10 mouse cellular contexts compared by ENCODE assay signal in genomic region chr1:121226466-121227232, GRCm38 (mm10).
A peak's percentile ranks its signal among the peaks of the same experiment; 100 is the strongest.
DNase-seq lines count a peak whose midpoint lies in the region; ATAC-seq lines count a peak whose summit lies in the region.
"Had no signal": no experiment of that assay in that cellular context is flagged by ENCODE, and none has a peak within 500 bp of the region (broad histone marks: within the 10 kb centered on the region; RNA-seq: fewer than 3 reads in every experiment).

No protein-coding gene starts in this region.

- H3K9me3 ChIP-seq in lung, embryonic 15.5 days: no peaks in the 10 kb centered on the region
- H3K9me3 ChIP-seq in hindbrain, embryonic 13.5 days: no peaks in the 10 kb centered on the region
- no peaks in the 10 kb centered on the region for H3K9me3 ChIP-seq in midbrain, embryonic 12.5 days
- no peaks in the 10 kb centered on the region for H3K9me3 ChIP-seq in stomach, embryonic 15.5 days
- H3K9me3 ChIP-seq: embryonic facial prominence, embryonic 13.5 days had no signal

- H3K27me3 ChIP-seq in lung, embryonic 15.5 days: no peaks in the 10 kb centered on the region
- H3K27me3 ChIP-seq in hindbrain, embryonic 13.5 days: no peaks in the 10 kb centered on the region
- no peaks in the 10 kb centered on the region for H3K27me3 ChIP-seq in midbrain, embryonic 12.5 days
- H3K27me3 ChIP-seq in stomach, embryonic 15.5 days (replicated peaks): no peaks in the 10 kb centered on the region
- H3K27me3 ChIP-seq: embryonic facial prominence, embryonic 13.5 days had no signal

- no peaks in the 10 kb centered on the region for H3K4me1 ChIP-seq in lung, embryonic 15.5 days
- H3K4me1 ChIP-seq in hindbrain, embryonic 13.5 days (replicated peaks): peaks cover 11% of the 10 kb centered on the region
- H3K4me1 ChIP-seq in midbrain, embryonic 12.5 days: no peaks in the 10 kb centered on the region
- no peaks in the 10 kb centered on the region for H3K4me1 ChIP-seq in stomach, embryonic 15.5 days
- H3K4me1 ChIP-seq: embryonic facial prominence, embryonic 13.5 days had no signal

- no peak overlapping the region for H3K9ac ChIP-seq in lung, embryonic 15.5 days
- no peak overlapping the region for H3K9ac ChIP-seq in hindbrain, embryonic 13.5 days
- H3K9ac ChIP-seq in midbrain, embryonic 12.5 days (replicated peaks): no peak overlapping the region
- no peak overlapping the region for H3K9ac ChIP-seq in stomach, embryonic 15.5 days
- H3K9ac ChIP-seq: embryonic facial prominence, embryonic 13.5 days; liver, embryonic 14.5 days had no signal

- H3K36me3 ChIP-seq in lung, embryonic 15.5 days: no peaks in the 10 kb centered on the region
- no peaks in the 10 kb centered on the region for H3K36me3 ChIP-seq in hindbrain, embryonic 13.5 days
- H3K36me3 ChIP-seq in midbrain, embryonic 12.5 days: no peaks in the 10 kb centered on the region
- H3K36me3 ChIP-seq in stomach, embryonic 15.5 days: no peaks in the 10 kb centered on the region
- H3K36me3 ChIP-seq: embryonic facial prominence, embryonic 13.5 days had no signal

- no peak overlapping the region for H3K4me2 ChIP-seq in lung, embryonic 15.5 days
- peak overlapping the region; percentile 33 for H3K4me2 ChIP-seq in hindbrain, embryonic 13.5 days
- H3K4me2 ChIP-seq in midbrain, embryonic 12.5 days (replicated peaks): no peak overlapping the region
- H3K4me2 ChIP-seq in stomach, embryonic 15.5 days: no peak overlapping the region
- H3K4me2 ChIP-seq: embryonic facial prominence, embryonic 13.5 days had no signal

- no peak for DNase-seq in lung, postnatal 14 days
- no peak for DNase-seq in right cerebral cortex, postnatal 25 days

- WGBS in lung, embryonic 15.5 days: 13% methylated on average over 15 of the region's 15 CpGs
- WGBS in hindbrain, embryonic 13.5 days: 50% methylated on average over 15 of the region's 15 CpGs
- WGBS in midbrain, embryonic 12.5 days: 76% methylated on average over 15 of the region's 15 CpGs
- WGBS in stomach, embryonic 15.5 days: 16% methylated on average over 15 of the region's 15 CpGs

- H3K27ac ChIP-seq in lung, embryonic 15.5 days: no peak overlapping the region
- H3K27ac ChIP-seq in hindbrain, embryonic 13.5 days: peak overlapping the region; percentile 76
- 0 out of 2 replicates have a peak overlapping the region, but pooled peaks have one; percentile 25 for H3K27ac ChIP-seq in midbrain, embryonic 12.5 days (replicated peaks)
- H3K27ac ChIP-seq in stomach, embryonic 15.5 days: no peak overlapping the region
- H3K27ac ChIP-seq: embryonic facial prominence, embryonic 13.5 days; kidney, postnatal 0 days; liver, embryonic 14.5 days had no signal

- no peak overlapping the region for H3K4me3 ChIP-seq in lung, embryonic 15.5 days
- no peak overlapping the region for H3K4me3 ChIP-seq in hindbrain, embryonic 13.5 days
- no peak overlapping the region for H3K4me3 ChIP-seq in midbrain, embryonic 12.5 days
- H3K4me3 ChIP-seq in stomach, embryonic 15.5 days (replicated peaks): no peak overlapping the region
- H3K4me3 ChIP-seq: embryonic facial prominence, embryonic 13.5 days had no signal

- peak; percentile 31; the same call in 1 of the 2 replicates for ATAC-seq in lung, embryonic 15.5 days (ENCODE audit: borderline replicate concordance, extremely low read depth, low FRiP score, low TSS enrichment)
- peak; percentile 77 for ATAC-seq in hindbrain, embryonic 13.5 days (ENCODE audit: low FRiP score)
- peak; percentile 49; the same call in 1 of the 2 replicates for ATAC-seq in midbrain, embryonic 12.5 days (ENCODE audit: low FRiP score, low read depth)
- peak; percentile 39; the same call in 1 of the 2 replicates for ATAC-seq in stomach, embryonic 15.5 days (ENCODE audit: insufficient read depth, low FRiP score, low read depth)
- no peak for ATAC-seq in activated CD4-positive, CD25-positive, alpha-beta regulatory T cell, adult 4 months

Comparison
In these comparisons a context has a peak if more than half of its experiments do, and no peak if none do; other contexts are left out.
1. H3K27ac ChIP-seq: peak in hindbrain, embryonic 13.5 days (single experiment) and midbrain, embryonic 12.5 days (single experiment); none in lung, embryonic 15.5 days (single experiment) and stomach, embryonic 15.5 days (single experiment).